Mouse (Mus musculus) liver, embryonic 14.5 days (tissue): ENCODE measurements at regions not wholly inside any gene's neighbourhood (a gene's known extent, or its start where the extent isn't known, plus 50 kb on each side); places are given as distances from the start of the nearest gene placed in this dataset.

Experiments
- ATAC-seq: fragments of 200-750 bp; cut with Nextera tagmentation; 2 replicates; pipeline ENCODE4 v1.8.0; 2017; ENCODE audit warnings: moderate number of reproducible peaks, mild to moderate bottlenecking, moderate library complexity; ENCODE audit not compliant: insufficient read depth
- DNase-seq, 3 experiments: peaks; one replicate each; pipeline ENCODE4 v3.0.0-alpha.2; 2012 to 2013; ENCODE audit warnings: low read depth in 3 of 3, low spot score in 3 of 3
- H3K27ac ChIP-seq: fragments of 300-500 bp; sonication (generic); 2 replicates; pipeline ENCODE4 v1.5.1; 2014; ENCODE audit warnings: moderate library complexity, mild to moderate bottlenecking, control low read depth, inconsistent platforms
- H3K27me3 ChIP-seq: fragments of 300-500 bp; sonication (generic); 2 replicates; pipeline ENCODE4 v1.6.1; 2014; ENCODE audit warnings: mild to moderate bottlenecking, low read length, moderate library complexity; ENCODE audit not compliant: control insufficient read depth, insufficient read depth
- H3K36me3 ChIP-seq: fragments of 300-500 bp; sonication (generic); replicated peaks from 2 replicates; pipeline ENCODE4 v1.6.1; 2014; ENCODE audit warnings: low read depth; ENCODE audit not compliant: control insufficient read depth, insufficient read depth
- H3K4me1 ChIP-seq, 2 experiments: fragments of 200-500 bp in 1 of 2; fragments of 300-500 bp in 1 of 2; sonication (generic) in 1 of 2; replicated peaks; 2 replicates each; pipeline ENCODE4 v1.6.1; 2012 to 2014; ENCODE audit warnings: antibody characterized with exemption in 1 of 2, inconsistent platforms in 1 of 2, low read length in 1 of 2; ENCODE audit not compliant: control insufficient read depth in 2 of 2, insufficient read depth in 2 of 2
- H3K4me2 ChIP-seq: fragments of 300-500 bp; sonication (generic); 2 replicates; pipeline ENCODE4 v1.6.1; 2014; ENCODE audit warnings: low read depth, mild to moderate bottlenecking, control low read depth, moderate library complexity
- H3K4me3 ChIP-seq, 2 experiments: fragments of 200-500 bp in 1 of 2; fragments of 300-500 bp in 1 of 2; sonication (generic) in 1 of 2; 2 replicates each; pipeline ENCODE4 v1.5.1; 2012 to 2014; ENCODE audit warnings: low read depth in 2 of 2, low read length in 2 of 2, mild to moderate bottlenecking in 2 of 2, control low read depth in 1 of 2, inconsistent platforms in 1 of 2, moderate library complexity in 1 of 2; ENCODE audit not compliant: insufficient read depth in 1 of 2
- H3K9ac ChIP-seq: fragments of 300-500 bp; sonication (generic); replicated peaks from 2 replicates; pipeline ENCODE4 v1.6.1; 2014; ENCODE audit warnings: mild to moderate bottlenecking, control low read depth, moderate library complexity
- H3K9me3 ChIP-seq: fragments of 300-500 bp; sonication (generic); 2 replicates; pipeline ENCODE4 v1.6.1; 2016; ENCODE audit warnings: low read length, mixed read lengths; ENCODE audit not compliant: control insufficient read depth
- CTCF ChIP-seq: IDR thresholded peaks from 2 replicates; pipeline ENCODE4 v1.5.1; 2016; ENCODE audit warnings: antibody characterized with exemption, low read depth, control low read depth
- EP300 ChIP-seq: IDR thresholded peaks from 2 replicates; pipeline ENCODE4 v1.6.1; 2016; ENCODE audit warnings: antibody characterized with exemption, low read depth
- WGBS: fragments of 180-500 bp; shearing (Covaris S2); extraction: QIAGEN DNeasy Blood & Tissue Kit; methylation state at CpG from one replicate; pipeline ENCODE4 v1.1.7; 2014; ENCODE audit not compliant: insufficient replicate concordance; 5-methylcytosine and 5-hydroxymethylcytosine counted together

GRCm38 (mm10) chr10:25779476-25779875 lies 243.4 kb upstream of the Smlr1 start:
- Histone ChIP-seq H3K4me2 (no peak overlapping the region), H3K9me3 (no peaks in the 10 kb centered on the region), H3K4me1 (no peaks in the 10 kb centered on the region), H3K9ac (no peak overlapping the region), H3K27me3 (no peaks in the 10 kb centered on the region), H3K36me3 (no peaks in the 10 kb centered on the region), H3K4me3 (no peak overlapping the region), H3K27ac (no peak overlapping the region)
- DNase-seq, result no peak
- WGBS, result 67% methylated on average over 4 of the region's 4 CpGs
- TF ChIP-seq CTCF (no peak), EP300 (no peak)
- no peak for ATAC-seq

- TF ChIP-seq CTCF (no peak), EP300 (no peak)
Measured at GRCm38 (mm10) chr10:25777717-25778116, 241.7 kb upstream of the Smlr1 start.

GRCm38 (mm10) chr10:25776697-25777096 lies 240.6 kb upstream of the Smlr1 start:
- Histone ChIP-seq H3K36me3 (no peaks in the 10 kb centered on the region), H3K9me3 (no peaks in the 10 kb centered on the region), H3K4me2 (no peak overlapping the region), H3K4me3 (no peak overlapping the region), H3K4me1 (no peaks in the 10 kb centered on the region), H3K9ac (no peak overlapping the region), H3K27me3 (no peaks in the 10 kb centered on the region), H3K27ac (no peak overlapping the region)
- TF ChIP-seq CTCF, result no peak
- DNase-seq (no peak), ATAC-seq (no peak)
- WGBS, result 75% methylated on average over 11 of the region's 11 CpGs

More at GRCm38 (mm10) chr10:25777717-25778116, 241.7 kb upstream of the Smlr1 start:
- no peaks in the 10 kb centered on the region for H3K27me3 ChIP-seq
- no peak overlapping the region for H3K9ac ChIP-seq
- no peak overlapping the region for H3K27ac ChIP-seq
- DNase-seq (no peak), ATAC-seq (no peak)
- H3K36me3 ChIP-seq, result no peaks in the 10 kb centered on the region
- H3K4me2 ChIP-seq, result no peak overlapping the region
- no peak overlapping the region for H3K4me3 ChIP-seq
- H3K9me3 ChIP-seq, result no peaks in the 10 kb centered on the region
- H3K4me1 ChIP-seq, result no peaks in the 10 kb centered on the region
- 54% methylated on average over 2 of the region's 2 CpGs for WGBS

GRCm38 (mm10) chr10:25770051-25770450 lies 234.0 kb upstream of the Smlr1 start:
- Histone ChIP-seq H3K27me3 (no peaks in the 10 kb centered on the region), H3K27ac (no peak overlapping the region), H3K9me3 (no peaks in the 10 kb centered on the region), H3K4me3 (no peak overlapping the region), H3K4me2 (no peak overlapping the region), H3K9ac (no peak overlapping the region), H3K4me1 (no peaks in the 10 kb centered on the region), H3K36me3 (no peaks in the 10 kb centered on the region)
- ATAC-seq (no peak), DNase-seq (no peak)
- TF ChIP-seq EP300 (no peak), CTCF (no peak)

- 64% methylated on average over 5 of the region's 5 CpGs for WGBS
- TF ChIP-seq CTCF, result no peak
- no peak for TF ChIP-seq EP300
- H3K27ac ChIP-seq, result no peak overlapping the region
- H3K9ac ChIP-seq, result no peak overlapping the region
- no peaks in the 10 kb centered on the region for H3K4me1 ChIP-seq
- DNase-seq, result no peak
- ATAC-seq, result no peak
- no peak overlapping the region for H3K4me2 ChIP-seq
- no peaks in the 10 kb centered on the region for H3K36me3 ChIP-seq
- no peak overlapping the region for H3K4me3 ChIP-seq
- H3K9me3 ChIP-seq, result no peaks in the 10 kb centered on the region
- H3K27me3 ChIP-seq, result no peaks in the 10 kb centered on the region
Measured at GRCm38 (mm10) chr10:25768456-25768855, 232.4 kb upstream of the Smlr1 start.

- Histone ChIP-seq H3K9ac (no peak overlapping the region), H3K4me3 (no peak overlapping the region), H3K9me3 (no peaks in the 10 kb centered on the region), H3K27ac (no peak overlapping the region), H3K4me1 (no peaks in the 10 kb centered on the region), H3K4me2 (no peak overlapping the region), H3K36me3 (no peaks in the 10 kb centered on the region), H3K27me3 (no peaks in the 10 kb centered on the region)
- whole genome bisulfite sequencing, result 51% methylated on average over 3 of the region's 3 CpGs
- DNase-seq (no peak), ATAC-seq (no peak)
- TF ChIP-seq EP300, result no peak
- TF ChIP-seq CTCF, result no peak
Measured at GRCm38 (mm10) chr10:25754300-25754699, 218.2 kb upstream of the Smlr1 start.
